Mouse (Mus musculus) brain, embryonic 14.5 days (tissue): Measurements from ENCODE around the gene Ppp1r10.

ENCODE experiments used
- CTCF ChIP-seq: fragments of 200-500 bp; IDR thresholded peaks from 2 replicates; pipeline ENCODE4 v1.5.1; 2012; ENCODE audit warnings: inconsistent platforms, mild to moderate bottlenecking, moderate library complexity, borderline replicate concordance; ENCODE audit not compliant: insufficient read depth, insufficient read length; ENCODE audit errors: extremely low read depth
- POLR2A ChIP-seq: fragments of 200-500 bp; IDR thresholded peaks from 2 replicates; pipeline ENCODE4 v1.6.1; 2012; ENCODE audit warnings: mild to moderate bottlenecking, inconsistent platforms, borderline replicate concordance; ENCODE audit not compliant: poor library complexity, insufficient read depth, insufficient read length, severe bottlenecking; ENCODE audit errors: extremely low read depth

GRCm38 (mm10) chr17:35919864-35920301 is 3.6 kb downstream of the Ppp1r10 start:
- TF ChIP-seq CTCF (no peak), POLR2A (no peak)
